8 mouse cellular contexts compared by ENCODE assay signal in genomic region chr11:72050895-72051858, GRCm38 (mm10). TPM values are rescaled to one million over a fixed set of nuclear protein-coding genes. Genes with fewer than 3 reads are reported as not detected.
DNase-seq lines count a peak whose midpoint lies in the region; ATAC-seq lines count a peak whose summit lies in the region.

No protein-coding gene starts in this region.

- H3K27ac ChIP-seq in lung, embryonic 16.5 days (ENCODE audit: low read length), result no peak overlapping the region
- H3K27ac ChIP-seq in limb, embryonic 13.5 days, result no peak overlapping the region

- H3K9ac ChIP-seq in lung, embryonic 16.5 days (ENCODE audit: low read length), result peak overlapping the region; percentile 59
- peak overlapping the region; percentile 70 for H3K9ac ChIP-seq in limb, embryonic 13.5 days

- peak overlapping the region; percentile 48 for H3K4me3 ChIP-seq in lung, embryonic 16.5 days (ENCODE audit: low read length)
- peak overlapping the region; percentile 59 for H3K4me3 ChIP-seq in limb, embryonic 13.5 days

- H3K9me3 ChIP-seq in lung, embryonic 16.5 days (ENCODE audit: control insufficient read depth, low read length), result no peaks in the 10 kb centered on the region
- H3K9me3 ChIP-seq in limb, embryonic 13.5 days, result no peaks in the 10 kb centered on the region

- intact Hi-C loops in heart, postnatal 14 days (cut with DNase I), result loop anchor here (5.0 kb wide), 1 partner anchor 156 kb away; the partner anchor contains the start of genes 4933427D14Rik, Gm43951 and Txndc17

- peak; percentile 34 for DNase-seq in adrenal gland, postnatal 25 days
- no peak for DNase-seq in adrenal gland, postnatal 4 days (ENCODE audit: low spot score in 2 of 2)
- no peak for DNase-seq in lung, postnatal 10 days
- DNase-seq in heart, postnatal 14 days, result peak; percentile 24 to 26
- DNase-seq in retina, postnatal 1 day, result peak; percentile 69
- no peak for DNase-seq in urinary bladder, postnatal 36 days (ENCODE audit: low spot score in 2 of 2)

- peaks cover 8% of the 10 kb centered on the region for H3K36me3 ChIP-seq in lung, embryonic 16.5 days (ENCODE audit: control insufficient read depth, insufficient read depth, low read length)
- H3K36me3 ChIP-seq in limb, embryonic 13.5 days, result peaks cover 11% of the 10 kb centered on the region

- H3K4me1 ChIP-seq in lung, embryonic 16.5 days (replicated peaks; ENCODE audit: control insufficient read depth, insufficient read depth, low read length), result peaks cover 18% of the 10 kb centered on the region
- H3K4me1 ChIP-seq in limb, embryonic 13.5 days, result peaks cover 26% of the 10 kb centered on the region

- peaks cover 10% of the 10 kb centered on the region; the same call in 1 of the 2 replicates for H3K27me3 ChIP-seq in lung, embryonic 16.5 days (ENCODE audit: control insufficient read depth, insufficient read depth, low read depth, low read length)
- peaks cover 30% of the 10 kb centered on the region for H3K27me3 ChIP-seq in limb, embryonic 13.5 days

- peak; percentile 34; the same call in 1 of the 2 replicates for ATAC-seq in lung, embryonic 16.5 days (ENCODE audit: low read depth)
- no peak; the same call in 1 of the 2 replicates for ATAC-seq in limb, embryonic 13.5 days (ENCODE audit: low FRiP score, low read depth)

- H3K4me2 ChIP-seq in lung, embryonic 16.5 days (ENCODE audit: low read depth, low read length), result peak overlapping the region; percentile 74
- H3K4me2 ChIP-seq in limb, embryonic 13.5 days (replicated peaks), result peak overlapping the region; percentile 92

- WGBS in lung, embryonic 16.5 days, result 1% methylated on average over 45 of the region's 45 CpGs
- WGBS in limb, embryonic 13.5 days, result 3% methylated on average over 45 of the region's 45 CpGs

RNA-seq across cellular contexts. Expression of gene Pimreg, which starts 9.3 kb away (rescaled TPM):
- total RNA-seq in adrenal gland, postnatal 25 days (2021), result 8.4 and 13.2 TPM in 2 replicates
- 10 to 100 TPM; 29.6 to 30.3 TPM for total RNA-seq in adrenal gland, postnatal 4 days (2021)
- 133 and 138 TPM in 2 replicates for polyA plus RNA-seq in lung, embryonic 16.5 days (2015; fragmentation: Nextera tagmentation; extraction: Ambion mirVana)
- total RNA-seq in heart, postnatal 14 days (2021), result 1 to 10 TPM; 6.1 to 6.8 TPM
- polyA plus RNA-seq in limb, embryonic 13.5 days (2015; fragmentation: Nextera tagmentation; extraction: Ambion mirVana), result 99.8 and 103 TPM in 2 replicates

RNA-seq across cellular contexts. Expression of gene Aipl1, which starts 13.9 kb away (rescaled TPM):
- 0.18 TPM in 1 of 2 replicates, not detected in the other for total RNA-seq in adrenal gland, postnatal 25 days (2021)
- under 1 TPM; 0.56 to 0.76 TPM for total RNA-seq in adrenal gland, postnatal 4 days (2021)
- polyA plus RNA-seq in lung, embryonic 16.5 days (2015; fragmentation: Nextera tagmentation; extraction: Ambion mirVana), result 0.44 and 0.64 TPM in 2 replicates
- not detected for total RNA-seq in heart, postnatal 14 days (2021)
- 0.27 and 0.33 TPM in 2 replicates for polyA plus RNA-seq in limb, embryonic 13.5 days (2015; fragmentation: Nextera tagmentation; extraction: Ambion mirVana)

Comparison
In these comparisons a context has a peak if more than half of its experiments do, and no peak if none do; other contexts are left out.
1. DNase-seq: peak in adrenal gland, postnatal 25 days (single experiment), heart, postnatal 14 days (2 of 2) and retina, postnatal 1 day (single experiment); none in adrenal gland, postnatal 4 days (0 of 2), lung, postnatal 10 days (single experiment) and urinary bladder, postnatal 36 days (0 of 2).